Mouse (Mus musculus) heart, adult 8-10 months (tissue): ENCODE results near the gene Neo1. TPM values are rescaled to one million over a fixed set of nuclear protein-coding genes. Genes with fewer than 3 reads are reported as not detected.
A peak's percentile ranks its signal among the peaks of the same experiment; 100 is the strongest.

Source experiments
- DNase-seq: peaks from one replicate; pipeline ENCODE4 v3.0.0; 2022; ENCODE audit warnings: low spot score
- total RNA-seq, 4 experiments: library from RNA; stranded (reverse); gene quantifications; 2 replicates each; pipeline ENCODE4 v1.2.4; 2022

Gene Neo1
- total RNA-seq = 10 to 100 TPM; 43.4 to 53.8 (median 45.1) TPM

DNA sequence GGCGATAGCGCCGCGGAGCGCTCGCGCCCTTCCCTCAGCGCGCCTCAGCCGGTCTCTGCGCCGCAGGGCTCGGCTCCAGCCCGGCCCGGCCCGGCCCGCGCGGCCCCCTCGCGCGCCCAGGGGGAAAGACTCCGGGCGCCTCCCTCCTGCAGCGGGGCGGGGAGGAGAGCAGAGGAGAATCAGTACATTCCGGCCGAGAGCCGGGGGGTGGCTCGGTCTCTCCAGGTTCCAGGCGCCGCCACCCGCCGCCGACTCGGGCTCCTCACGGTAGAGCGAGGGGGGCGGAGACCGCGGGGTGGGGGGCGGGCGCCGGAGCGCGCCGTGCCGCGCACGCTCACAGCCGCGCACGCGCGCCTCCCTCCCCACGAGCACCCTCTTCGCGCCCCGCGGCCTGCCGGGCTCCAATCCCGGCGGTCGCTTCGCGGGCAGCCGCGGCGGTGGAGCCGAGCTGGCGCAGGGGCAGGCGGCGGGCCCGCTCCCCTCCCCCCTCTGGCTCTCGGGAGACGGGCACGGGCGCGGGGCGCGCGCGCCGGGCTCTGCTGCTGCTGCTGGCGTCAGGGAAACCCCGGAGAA is at the start of gene Neo1:
Gene Neo1, minus strand, starts transcription at position 283 of the 573 bp plus-strand sequence.
- peak; percentile 73 for DNase-seq

DNA sequence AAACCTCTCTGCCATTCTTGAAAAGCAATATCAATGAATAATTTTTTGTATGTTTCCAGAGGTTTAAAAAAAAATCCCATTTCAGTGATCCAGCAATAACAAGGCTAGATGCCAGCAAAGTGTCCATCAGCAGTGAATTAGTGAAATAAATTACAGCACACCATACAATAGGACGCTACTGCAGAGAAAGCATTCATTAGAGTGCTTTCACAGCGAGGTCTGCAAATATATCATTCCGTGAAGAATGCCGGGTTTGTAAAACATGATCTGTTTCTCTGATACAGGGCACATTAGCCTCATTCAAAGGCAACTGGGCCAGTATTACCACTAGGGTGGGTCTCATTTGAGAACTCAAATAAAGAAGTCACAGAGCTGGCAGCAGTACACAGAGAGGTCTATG is 39.4 kb upstream of the Neo1 start:
- no peak for DNase-seq

DNA sequence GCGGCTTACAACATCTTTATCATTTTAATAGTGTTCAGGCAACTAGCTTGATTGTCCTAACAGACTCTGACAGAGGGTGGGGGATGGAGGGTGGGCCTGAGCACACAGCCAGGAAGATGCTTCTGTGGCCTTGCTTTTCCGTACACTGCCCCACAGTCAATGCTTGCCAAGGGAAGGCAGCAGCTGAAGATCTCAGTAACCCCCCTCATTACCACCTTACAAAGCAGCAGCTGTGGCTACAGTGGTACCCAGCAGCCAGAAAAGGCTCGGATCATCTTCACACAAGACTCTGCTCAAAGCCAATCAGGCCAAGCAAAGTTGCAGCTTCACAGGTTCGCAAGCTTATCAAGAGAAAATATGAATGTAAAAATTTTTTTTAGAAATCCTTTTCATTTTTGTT is 37.6 kb upstream of the Neo1 start:
- no peak for DNase-seq

DNA sequence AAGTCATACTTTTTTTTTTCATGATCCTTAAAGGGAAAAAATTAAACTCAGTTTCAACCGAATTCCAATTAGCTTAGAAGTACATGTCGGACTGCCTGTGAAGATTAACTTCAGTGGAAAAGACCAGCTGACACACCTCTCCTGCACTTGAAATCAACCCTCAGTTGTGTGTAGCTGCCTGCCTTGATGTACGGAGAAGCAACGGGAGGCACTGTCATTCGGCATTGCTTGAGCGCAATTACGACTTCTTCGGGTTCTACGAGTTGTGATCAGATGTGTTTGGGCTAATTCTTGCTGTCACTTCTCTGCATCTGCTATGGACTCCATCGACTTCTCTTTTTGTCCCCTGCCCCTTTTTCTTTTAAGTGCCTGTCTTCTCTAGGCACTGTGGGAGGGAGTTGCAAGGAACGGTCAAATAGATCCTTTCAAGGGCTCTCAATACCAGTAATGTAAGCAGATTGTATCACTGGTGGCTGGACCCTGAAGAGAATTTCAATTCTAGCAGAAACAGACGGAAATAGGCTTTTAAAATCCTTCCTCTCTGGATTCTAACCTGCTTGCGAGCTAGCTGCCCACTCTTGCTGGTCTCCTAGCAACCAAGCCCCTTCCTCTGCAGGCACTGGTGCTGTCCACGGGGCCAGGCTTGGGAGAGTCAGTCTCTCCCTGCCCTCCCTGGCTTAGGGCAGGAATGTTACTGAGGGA is 36.0 kb upstream of the Neo1 start:
- no peak for DNase-seq

DNA sequence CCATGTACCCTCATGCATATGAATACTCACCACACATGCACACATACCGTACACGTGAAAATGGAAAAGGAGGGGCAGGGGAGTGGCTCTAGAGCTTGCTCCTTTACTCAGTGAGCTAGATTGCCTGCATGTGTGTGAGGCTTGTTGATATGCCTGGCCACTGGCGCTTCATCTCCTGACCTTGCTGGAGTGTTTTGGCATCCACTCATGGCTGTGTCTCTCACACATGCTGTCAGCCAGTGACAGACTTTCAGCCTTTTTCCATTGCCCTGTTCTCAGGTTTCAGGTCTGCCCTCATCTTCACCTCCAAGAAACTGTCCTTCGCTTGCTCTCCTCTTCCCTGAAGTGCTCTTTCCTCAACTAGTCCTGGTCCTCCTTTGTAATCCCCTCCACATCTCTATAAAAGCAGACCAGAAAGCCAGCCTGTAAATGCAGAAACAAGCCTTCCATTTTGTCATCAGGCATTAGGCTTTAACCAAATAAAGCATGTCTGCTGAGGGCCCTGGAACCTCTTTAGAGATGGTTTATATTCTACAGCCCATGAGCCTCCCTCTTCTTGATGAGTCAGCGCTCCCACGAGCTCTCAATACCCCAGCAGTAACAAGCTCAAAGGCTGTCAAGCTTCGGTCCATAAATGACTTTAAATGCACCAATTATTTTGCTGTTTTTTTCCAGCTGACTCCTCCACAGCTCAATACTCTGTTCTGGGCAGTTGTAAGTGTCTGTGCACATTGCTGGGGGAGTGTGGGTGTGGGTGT is 35.2 kb upstream of the Neo1 start:
- peak; percentile 36 for DNase-seq

DNA sequence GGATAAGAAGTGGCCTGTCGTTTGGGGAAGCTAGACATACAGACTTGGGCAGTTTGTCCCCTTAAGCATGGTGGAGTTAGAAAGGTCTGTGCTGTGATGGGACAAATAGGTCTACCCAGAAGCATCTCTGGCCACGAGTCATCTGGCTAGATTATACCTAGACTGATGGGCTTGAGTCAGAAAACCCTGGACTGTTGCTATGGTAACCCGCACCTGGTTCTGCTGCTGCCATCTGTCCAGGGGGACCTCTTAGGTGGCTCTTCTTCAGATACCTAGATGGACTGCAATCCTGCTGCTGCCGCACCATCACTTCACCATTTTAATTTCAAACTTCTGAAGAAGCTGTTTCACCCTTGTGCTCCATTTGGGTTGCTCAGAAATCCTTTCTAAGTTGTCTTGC is 34.0 kb upstream of the Neo1 start:
- no peak for DNase-seq

DNA sequence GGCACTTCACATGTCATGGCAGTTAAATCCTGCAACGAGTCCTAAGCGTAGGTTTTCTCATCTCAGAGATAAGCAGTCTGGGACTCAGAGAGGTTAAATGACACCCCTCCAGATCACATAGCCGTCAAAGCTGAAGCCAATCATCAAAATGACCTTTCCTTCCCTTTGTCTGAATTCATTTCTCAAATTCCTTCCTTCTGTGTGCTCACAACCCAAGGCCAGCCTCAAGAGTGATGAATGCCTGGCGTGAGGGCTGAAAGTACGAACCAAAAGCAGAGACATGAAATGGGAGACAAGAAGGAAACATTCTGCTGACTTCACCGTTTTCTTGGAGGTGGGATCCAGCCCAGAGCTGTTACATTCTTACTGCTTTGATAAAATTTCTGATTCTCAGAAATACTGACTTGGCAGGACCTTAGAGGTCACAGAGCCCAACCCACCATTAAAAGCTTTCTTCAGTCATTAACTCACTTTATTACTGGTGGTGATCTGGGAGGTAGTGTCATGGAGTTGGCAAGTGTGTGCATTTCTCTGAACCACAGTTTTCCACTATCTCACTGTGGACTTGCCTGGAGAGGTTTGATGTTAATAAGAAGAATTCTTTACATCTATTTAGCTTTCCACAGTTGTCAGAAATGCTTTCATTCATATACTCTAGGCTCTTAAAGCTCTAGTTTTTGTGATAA is 29.5 kb upstream of the Neo1 start:
- no peak for DNase-seq

DNA sequence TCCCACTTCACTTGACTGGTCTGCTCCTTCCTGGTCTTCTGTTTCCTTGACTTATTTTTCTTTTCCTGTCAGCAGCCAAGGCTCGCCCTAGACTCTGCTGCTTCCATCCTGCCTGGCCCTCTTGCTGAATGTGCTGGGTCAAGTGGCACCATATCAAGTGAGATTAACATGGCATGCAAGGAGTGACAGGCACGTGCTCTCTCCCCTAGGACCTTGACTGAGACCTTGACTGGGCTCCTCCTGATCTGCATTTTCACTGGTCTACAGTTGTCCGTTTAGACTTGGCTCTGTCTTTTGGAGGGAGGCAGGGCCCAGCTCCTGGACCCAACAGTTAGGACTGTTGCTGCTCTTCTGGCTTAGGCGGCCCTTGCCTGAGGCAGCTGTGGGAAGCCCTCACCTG is 26.2 kb upstream of the Neo1 start:
- DNase-seq = peak; percentile 33

DNA sequence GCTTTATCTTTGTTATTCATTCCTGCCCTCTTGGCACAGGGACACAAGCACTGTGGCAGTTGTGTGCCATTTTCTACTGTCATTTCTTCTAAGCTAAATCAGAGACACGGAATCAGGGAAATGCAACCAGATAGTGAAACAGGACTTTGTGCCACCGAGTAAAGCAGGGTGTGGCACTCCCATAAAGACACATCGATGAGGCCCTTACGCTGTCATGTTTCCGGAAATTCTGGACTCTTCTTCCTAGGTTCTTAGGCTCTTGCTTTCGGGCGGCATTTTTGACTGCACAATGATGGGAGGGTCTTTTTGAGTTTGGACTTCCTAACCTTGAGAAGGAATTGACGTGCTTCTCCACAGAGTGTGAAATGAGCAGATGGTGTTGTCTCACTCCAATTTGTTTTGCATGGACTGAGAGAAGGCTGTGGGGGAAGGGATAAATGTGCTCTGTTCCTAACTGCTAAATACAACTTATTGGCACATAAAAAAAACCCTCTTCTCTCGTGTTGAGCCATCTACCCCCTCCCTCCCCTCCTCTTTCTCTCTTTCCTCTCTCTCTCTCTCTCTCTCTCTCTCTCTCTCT is 23.9 kb upstream of the Neo1 start:
- DNase-seq = no peak

DNA sequence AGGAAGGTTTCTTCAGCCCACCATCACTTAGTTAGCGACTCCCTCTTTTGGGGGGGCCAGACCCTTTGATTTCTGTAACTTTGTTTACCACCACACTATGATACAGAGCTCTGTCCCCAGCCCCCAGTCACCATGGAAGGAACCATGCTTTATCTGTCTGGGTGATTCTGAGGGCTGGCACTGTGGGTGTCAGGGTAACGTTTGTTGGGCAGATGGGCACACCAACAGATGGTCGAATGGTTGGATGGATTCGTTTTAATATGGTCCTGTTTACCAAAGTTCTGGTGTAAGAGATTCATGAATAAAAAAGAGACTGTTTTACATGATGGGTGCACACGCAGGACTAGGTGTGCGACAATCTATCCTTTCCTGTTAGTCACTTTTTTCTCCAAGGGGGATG is 22.9 kb upstream of the Neo1 start:
- DNase-seq = no peak

DNA sequence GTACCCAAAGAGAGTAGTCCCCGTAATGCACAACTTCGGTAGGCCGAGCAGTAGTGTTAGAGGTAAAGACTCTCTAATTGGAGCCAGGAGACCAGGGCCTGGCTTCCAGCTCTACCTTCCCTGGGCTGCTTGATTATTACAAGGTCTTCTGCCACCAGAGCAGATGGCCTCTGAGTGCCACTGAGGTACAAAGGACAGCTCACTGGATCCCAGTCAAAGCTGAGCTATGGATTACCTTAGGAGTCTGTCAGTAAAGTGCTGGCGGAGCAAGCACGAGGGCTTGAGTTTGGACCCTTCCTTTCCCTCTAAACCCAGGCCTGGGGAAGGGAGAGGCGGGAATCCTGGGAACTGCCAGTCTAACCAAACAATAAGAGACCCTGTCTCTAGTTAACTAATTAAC is 21.8 kb upstream of the Neo1 start:
- DNase-seq = no peak

DNA sequence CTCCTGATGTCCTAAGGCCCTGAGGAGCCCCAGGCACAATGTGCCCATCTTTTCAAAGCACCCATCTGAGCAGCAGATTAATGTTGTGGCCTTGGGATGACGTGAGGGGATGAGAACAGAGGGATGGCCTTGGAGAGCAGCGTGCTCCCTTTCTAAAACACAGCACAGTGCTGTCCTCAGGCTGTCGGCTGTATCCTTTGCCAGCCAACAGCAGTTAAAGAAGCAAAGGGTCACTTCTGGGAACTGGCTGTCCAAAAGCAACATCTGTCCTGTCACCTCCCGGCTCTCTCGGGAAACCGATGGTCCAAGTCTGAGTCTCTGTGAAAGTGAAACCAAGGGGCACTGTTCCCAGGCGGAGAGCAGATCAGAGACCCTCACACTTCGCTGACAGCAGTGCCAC is 20.0 kb upstream of the Neo1 start:
- peak; percentile 19 for DNase-seq

DNA sequence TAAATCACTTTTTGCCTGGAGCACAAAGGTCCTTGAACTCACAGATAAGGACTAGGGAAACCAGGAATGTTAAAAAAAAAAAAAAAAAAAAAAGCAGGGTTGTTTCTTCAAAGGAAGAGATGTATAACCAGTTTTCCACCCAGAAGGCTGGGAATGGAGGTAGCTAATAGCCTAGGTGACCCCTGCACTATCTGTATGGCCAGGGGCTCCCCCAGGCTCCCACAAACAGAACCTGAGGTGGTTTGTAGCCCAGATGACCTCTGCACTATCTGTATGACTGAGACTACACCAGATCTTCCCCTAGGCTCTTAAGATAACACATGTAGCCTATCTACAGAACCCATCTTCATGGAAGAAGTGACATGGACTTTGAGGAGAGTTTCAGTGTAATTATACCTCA is 5.6 kb upstream of the Neo1 start:
- no peak for DNase-seq

DNA sequence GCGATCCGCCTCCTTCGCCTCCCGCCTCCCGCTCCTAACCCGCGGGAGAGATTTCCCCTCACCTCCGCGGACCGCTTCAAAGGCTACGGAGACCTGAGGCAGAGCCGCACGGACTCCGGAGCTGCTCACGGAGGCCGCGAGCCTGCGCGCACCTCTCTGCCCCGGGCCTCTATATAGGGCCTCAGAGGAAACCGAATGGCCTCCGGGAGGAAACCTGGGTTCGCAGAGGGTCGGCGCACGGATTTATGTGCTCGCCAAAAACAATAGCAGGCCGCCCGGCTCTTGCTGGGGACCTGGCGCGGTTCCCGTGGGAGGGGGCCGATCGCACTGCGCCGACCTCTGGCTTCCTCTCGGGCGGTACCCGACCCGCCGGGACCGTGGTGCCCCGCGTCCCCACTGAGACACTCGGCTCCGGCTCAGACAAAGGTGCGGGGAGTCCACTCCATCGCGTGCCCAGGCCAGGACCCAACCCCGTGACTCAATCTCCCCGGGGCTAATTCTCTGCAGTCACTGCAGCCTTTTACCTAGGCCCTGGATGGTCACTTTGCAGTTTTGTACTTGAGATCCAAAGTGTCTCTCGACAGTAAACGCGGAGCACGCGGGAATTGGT is 596 bp upstream of the Neo1 start:
- no peak for DNase-seq

DNA sequence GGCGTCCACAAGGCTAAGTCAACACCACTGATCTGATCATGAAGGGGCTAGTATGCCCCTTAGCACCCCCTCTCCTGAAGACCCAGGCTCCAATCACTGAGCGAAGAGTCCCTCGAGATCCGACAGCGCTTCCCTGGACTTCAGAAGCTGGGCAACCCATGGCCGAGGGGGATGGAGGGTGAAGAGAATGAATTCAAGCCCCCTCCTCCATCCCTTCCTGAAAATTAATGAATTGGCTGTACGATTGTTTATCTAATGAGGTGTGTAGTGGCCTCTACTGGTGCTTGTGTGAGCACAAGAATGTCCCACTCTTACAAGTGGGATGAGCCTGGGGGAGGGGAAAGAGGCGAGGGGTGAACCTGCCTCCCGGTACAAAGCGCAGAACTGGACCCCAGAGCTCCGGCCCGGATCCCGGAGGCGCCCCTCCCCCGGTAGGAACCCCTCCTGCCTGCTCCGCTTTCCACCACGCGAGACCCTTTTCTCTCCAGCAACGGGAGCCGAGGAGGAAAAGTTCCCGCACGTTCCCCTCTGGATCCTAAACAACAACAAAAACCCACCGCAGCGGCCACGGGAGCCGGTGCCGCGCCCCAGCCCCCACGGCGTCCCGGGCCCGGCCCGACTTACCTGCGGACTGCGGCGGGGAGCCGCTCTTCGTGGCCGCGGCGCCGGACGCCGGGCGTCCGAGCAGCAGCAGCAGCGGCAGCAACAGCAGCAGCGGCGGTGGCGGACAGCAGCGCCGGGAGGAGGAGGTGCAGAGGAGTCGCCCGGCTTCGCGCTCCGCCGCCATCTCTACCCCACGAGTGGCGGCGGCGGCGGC is 691 bp downstream of the Neo1 start:
- DNase-seq = peak; percentile 26

DNA sequence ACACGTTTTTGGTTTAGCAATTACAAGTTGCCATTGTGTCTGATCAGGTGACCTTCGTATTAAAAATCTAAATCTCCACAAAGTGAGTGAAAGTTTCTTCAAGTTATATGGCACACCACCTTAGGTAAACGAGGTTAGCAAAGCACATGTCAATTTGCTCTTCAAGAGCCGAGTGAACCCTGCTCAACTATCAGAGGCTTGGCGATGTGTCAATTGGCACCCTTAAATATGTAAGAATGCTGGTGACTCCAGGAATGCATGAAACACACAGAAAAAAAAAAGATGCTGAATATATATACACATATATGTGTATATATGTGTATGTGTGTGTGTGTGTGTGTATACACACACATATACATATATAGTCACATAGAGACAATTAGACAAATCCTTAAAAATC is 1.4 kb downstream of the Neo1 start:
- DNase-seq = no peak

DNA sequence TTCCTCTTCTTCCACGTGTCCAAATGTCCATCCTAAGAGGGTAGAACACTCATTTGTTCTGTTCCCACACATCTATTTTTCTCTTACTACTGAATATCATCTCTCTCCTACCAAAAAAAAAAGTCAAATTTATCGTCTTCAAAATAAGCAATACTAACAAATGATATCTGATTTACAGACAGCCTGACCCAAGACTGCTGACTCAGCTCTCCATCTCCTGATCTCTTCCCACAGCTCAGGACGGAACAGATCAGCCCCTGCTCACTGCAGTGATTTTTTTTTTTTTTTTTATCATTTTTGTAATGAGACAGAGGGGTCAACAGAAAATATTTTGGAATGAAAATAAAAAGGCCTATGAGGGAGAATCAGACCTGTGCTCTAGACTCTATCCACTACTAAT is 2.7 kb downstream of the Neo1 start:
- DNase-seq = no peak

DNA sequence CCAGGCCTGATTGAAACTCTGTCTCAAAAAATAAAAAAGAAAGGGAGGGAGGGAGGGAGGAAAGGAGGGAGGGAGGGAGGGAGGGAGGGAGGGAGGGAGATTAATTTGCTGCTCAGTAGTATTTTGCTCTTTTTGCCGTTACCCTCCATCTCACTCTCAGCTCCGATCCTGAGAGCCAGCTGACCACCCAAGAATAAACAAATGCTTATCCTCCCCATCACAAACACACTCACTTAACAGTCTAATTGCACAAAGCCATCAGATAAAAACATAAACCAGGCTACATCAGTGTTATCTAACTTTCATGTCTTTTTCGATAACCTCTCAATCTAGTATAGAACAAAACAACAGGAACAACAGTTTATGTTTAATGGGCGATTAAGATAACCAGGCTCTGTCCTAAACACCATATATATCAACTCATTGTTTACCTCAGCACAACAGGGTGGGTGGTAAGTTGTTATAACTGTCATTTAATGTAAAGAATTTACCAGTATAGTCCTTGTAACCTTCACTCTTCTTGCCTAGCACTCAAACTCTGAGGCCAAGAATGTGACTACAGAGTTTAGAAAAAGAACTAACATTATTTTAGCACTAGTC is 11.9 kb downstream of the Neo1 start:
- DNase-seq = no peak

DNA sequence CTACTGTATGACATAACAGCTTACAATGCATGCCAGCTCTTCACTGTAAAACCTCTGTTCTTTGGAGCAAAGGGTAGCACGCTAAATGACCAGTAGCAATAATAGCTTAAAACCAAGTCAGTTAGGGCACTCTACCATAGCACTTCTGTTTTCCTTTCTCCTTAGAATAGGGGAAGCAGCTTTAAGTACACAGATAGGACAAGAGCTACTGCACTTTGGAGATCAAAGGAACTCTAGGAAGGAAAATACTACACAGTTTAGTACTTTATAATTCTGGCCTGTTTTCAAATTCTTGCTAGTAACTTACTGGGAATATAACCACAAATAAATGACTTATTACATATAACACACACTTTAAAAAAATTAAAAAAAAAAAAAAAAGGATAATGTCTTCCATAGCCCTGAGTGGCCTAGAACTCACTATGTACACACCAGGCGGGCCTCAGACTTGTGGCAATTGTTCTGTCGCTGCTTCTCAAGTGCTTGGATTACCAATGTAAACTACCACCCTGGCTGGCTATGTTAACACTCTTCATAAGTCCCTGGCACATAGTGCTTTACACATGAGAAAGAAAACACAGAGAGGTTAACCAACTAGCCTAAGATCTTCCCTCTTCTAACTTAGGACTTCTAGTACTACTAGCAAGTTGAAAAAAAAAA is 20.1 kb downstream of the Neo1 start:
- no peak for DNase-seq

DNA sequence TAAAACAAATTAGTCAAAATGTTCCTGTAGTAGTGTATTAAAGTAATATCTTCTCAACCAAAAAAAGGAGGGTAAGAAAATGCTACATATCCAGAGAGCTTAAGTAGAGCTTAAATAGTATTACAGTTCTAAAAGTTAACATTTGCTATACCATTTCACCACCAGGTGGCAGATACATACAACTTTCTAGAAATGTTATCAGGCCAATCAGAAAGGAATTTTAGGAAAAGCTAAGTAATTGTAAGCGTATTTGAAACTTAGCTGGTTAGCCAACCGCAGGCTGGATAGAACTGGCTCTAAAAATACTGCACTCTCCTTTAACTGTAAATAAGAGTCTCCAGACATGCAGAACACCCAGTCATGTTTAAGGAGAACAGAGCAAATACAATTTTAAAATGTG is 22.9 kb downstream of the Neo1 start:
- peak; percentile 53 for DNase-seq
